Mouse (Mus musculus) heart, postnatal 0 days (tissue): ENCODE data around the gene Rnaset2a.
"Not testable (repeated sequence)": the region's sequence is repeated elsewhere in the genome, so short reads cannot be mapped to it uniquely, and the experiment has no call there.

Experiments
- CTCF ChIP-seq: IDR thresholded peaks from 2 replicates; pipeline ENCODE4 v1.5.1; 2016; ENCODE audit warnings: antibody characterized with exemption, control low read depth, low read depth
- EP300 ChIP-seq: IDR thresholded peaks from 2 replicates; pipeline ENCODE4 v1.6.1; 2016; ENCODE audit warnings: antibody characterized with exemption, low read depth

DNA sequence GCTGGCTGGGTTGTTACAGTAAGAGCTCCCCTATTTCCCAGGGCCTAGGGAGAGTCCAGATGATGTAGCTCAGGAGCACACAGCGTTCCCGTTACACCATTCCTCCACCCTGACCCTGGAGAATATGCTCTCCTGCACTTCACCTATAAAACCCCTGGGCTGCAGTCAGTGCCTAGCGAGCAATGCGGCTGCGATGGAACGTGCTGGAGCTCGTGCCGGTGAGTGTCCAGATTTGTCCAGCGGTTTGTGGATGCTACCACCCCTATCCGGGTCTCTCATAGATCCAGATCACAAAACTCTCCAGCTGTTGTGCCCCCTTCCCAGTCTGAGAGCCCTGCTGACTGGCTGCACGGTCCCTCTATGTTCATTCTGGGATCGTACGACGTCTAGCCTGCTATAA, 56.6 kb downstream of the Rnaset2a start:
- TF ChIP-seq CTCF, EP300: not testable (repeated sequence)
